Mouse (Mus musculus) heart, embryonic 15.5 days (tissue): Measurements from ENCODE around the gene Acvrl1. TPM values are rescaled to one million over a fixed set of nuclear protein-coding genes. Genes with fewer than 3 reads are reported as not detected.

ENCODE experiments used
- ATAC-seq: fragments of 200-750 bp; cut with Nextera tagmentation; replicated peaks from 2 replicates; pipeline ENCODE4 v1.8.0; 2017; ENCODE audit warnings: low read depth, moderate TSS enrichment; ENCODE audit not compliant: insufficient number of reproducible peaks, insufficient read depth, low FRiP score
- H3K27ac ChIP-seq: fragments of 300-500 bp; sonication (generic); 2 replicates; pipeline ENCODE4 v1.5.1; 2015; ENCODE audit warnings: mild to moderate bottlenecking, inconsistent platforms
- H3K27me3 ChIP-seq: fragments of 300-500 bp; sonication (generic); 2 replicates; pipeline ENCODE4 v1.6.1; 2015; ENCODE audit warnings: inconsistent platforms
- H3K36me3 ChIP-seq: fragments of 300-500 bp; sonication (generic); 2 replicates; pipeline ENCODE4 v1.6.1; 2015; ENCODE audit warnings: mild to moderate bottlenecking, inconsistent platforms
- H3K4me1 ChIP-seq: fragments of 300-500 bp; sonication (generic); replicated peaks from 2 replicates; pipeline ENCODE4 v1.6.1; 2015; ENCODE audit warnings: inconsistent platforms
- H3K4me2 ChIP-seq: fragments of 300-500 bp; sonication (generic); 2 replicates; pipeline ENCODE4 v1.6.1; 2015; ENCODE audit warnings: inconsistent platforms, mild to moderate bottlenecking, moderate library complexity
- H3K4me3 ChIP-seq: fragments of 300-500 bp; sonication (generic); 2 replicates; pipeline ENCODE4 v1.5.1; 2015; ENCODE audit warnings: mild to moderate bottlenecking, inconsistent platforms
- H3K9ac ChIP-seq: fragments of 300-500 bp; sonication (generic); 2 replicates; pipeline ENCODE4 v1.6.1; 2015; ENCODE audit warnings: mild to moderate bottlenecking, inconsistent platforms
- H3K9me3 ChIP-seq: fragments of 300-500 bp; sonication (generic); replicated peaks from 2 replicates; pipeline ENCODE4 v1.6.1; 2016; ENCODE audit warnings: inconsistent platforms
- WGBS: fragments of 180-500 bp; shearing (Covaris S2); methylation state at CpG from one replicate; pipeline ENCODE4 v1.1.7; 2015; ENCODE audit warnings: mixed read lengths; 5-methylcytosine and 5-hydroxymethylcytosine counted together
- polyA plus RNA-seq: library from polyadenylated mRNA; unstranded; fragments of >200 nt; fragmentation: Nextera tagmentation; extraction: Ambion mirVana; gene quantifications from 2 replicates; pipeline ENCODE4 v1.2.1, GENCODE M21; 2015

The Acvrl1 gene
- 13.1 and 17.1 TPM in 2 replicates for polyA plus RNA-seq

GRCm38 (mm10) chr15:101128181-101129089 is at the start of gene Acvrl1:
Acvrl1 (plus strand) TSS chr15:101128522.
- peaks cover 49% of the 10 kb centered on the region for H3K4me1 ChIP-seq
- peak within 1 kb of the TSS; percentile 70 for H3K9ac ChIP-seq
- peak within 1 kb of the TSS; percentile 55 for H3K4me3 ChIP-seq
- WGBS, result 5% methylated on average over 46 of the region's 46 CpGs
- H3K9me3 ChIP-seq, result no peaks in the 10 kb centered on the region
- H3K4me2 ChIP-seq, result peak within 1 kb of the TSS; percentile 84
- no peaks in the 10 kb centered on the region for H3K36me3 ChIP-seq
- H3K27ac ChIP-seq, result peak within 1 kb of the TSS; percentile 65
- peaks cover 40% of the 10 kb centered on the region for H3K27me3 ChIP-seq
- ATAC-seq, result no peak; the same call in 1 of the 2 replicates

DNA sequence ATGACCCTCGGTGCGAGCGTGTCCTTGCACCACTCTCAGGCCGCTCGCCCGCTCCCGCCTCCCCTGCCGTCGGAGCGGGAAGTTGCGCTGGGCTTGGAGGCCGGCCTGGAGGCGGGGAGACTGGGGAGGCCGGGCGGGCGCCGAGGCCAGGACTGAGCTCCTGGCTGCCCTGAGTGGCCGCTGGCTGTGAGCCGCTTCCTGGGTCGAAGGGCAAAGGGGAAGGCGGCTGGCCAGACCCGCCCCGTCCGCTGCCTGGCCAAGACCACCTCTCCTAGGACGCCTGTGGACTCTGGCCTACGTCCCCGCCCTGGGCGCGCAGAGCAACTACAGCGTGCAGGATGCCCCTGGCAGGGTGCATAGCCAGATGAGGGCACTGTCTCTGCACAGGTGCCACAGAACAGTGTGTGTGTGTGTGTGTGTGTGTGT is 49.6 kb upstream of the Acvrl1 start:
- peak overlapping the region; percentile 80 for H3K27ac ChIP-seq
- peak overlapping the region; percentile 91 for H3K4me2 ChIP-seq
- WGBS, result 1% methylated on average over 30 of the region's 30 CpGs
- peaks cover 41% of the 10 kb centered on the region for H3K27me3 ChIP-seq
- peak overlapping the region; percentile 70 for H3K9ac ChIP-seq
- peak overlapping the region; percentile 65 for H3K4me3 ChIP-seq
- H3K36me3 ChIP-seq, result no peaks in the 10 kb centered on the region
- peaks cover 36% of the 10 kb centered on the region for H3K4me1 ChIP-seq
- peak; percentile 72 for ATAC-seq
- no peaks in the 10 kb centered on the region for H3K9me3 ChIP-seq

GRCm38 (mm10) chr15:101080031-101080520 is 48.2 kb upstream of the Acvrl1 start:
- no peak overlapping the region for H3K4me3 ChIP-seq
- no peaks in the 10 kb centered on the region for H3K36me3 ChIP-seq
- H3K27me3 ChIP-seq, result peaks cover 40% of the 10 kb centered on the region
- H3K4me2 ChIP-seq, result no peak overlapping the region
- WGBS, result 78% methylated on average over 9 of the region's 9 CpGs
- no peak overlapping the region for H3K9ac ChIP-seq
- H3K9me3 ChIP-seq, result no peaks in the 10 kb centered on the region
- no peak for ATAC-seq
- no peak overlapping the region for H3K27ac ChIP-seq
- peaks cover 34% of the 10 kb centered on the region for H3K4me1 ChIP-seq

- peaks cover 28% of the 10 kb centered on the region for H3K4me1 ChIP-seq
- no peaks in the 10 kb centered on the region for H3K36me3 ChIP-seq
- 67% methylated on average over 7 of the region's 7 CpGs for WGBS
- H3K9ac ChIP-seq, result no peak overlapping the region
- no peak overlapping the region for H3K4me3 ChIP-seq
- no peak for ATAC-seq
- no peak overlapping the region for H3K4me2 ChIP-seq
- no peak overlapping the region for H3K27ac ChIP-seq
- H3K9me3 ChIP-seq, result no peaks in the 10 kb centered on the region
- H3K27me3 ChIP-seq, result peaks cover 30% of the 10 kb centered on the region
Observed at GRCm38 (mm10) chr15:101081035-101081548, 47.2 kb upstream of the Acvrl1 start.

GRCm38 (mm10) chr15:101082236-101082635 is 46.1 kb upstream of the Acvrl1 start:
- Histone ChIP-seq H3K36me3 (no peaks in the 10 kb centered on the region), H3K4me3 (no peak overlapping the region), H3K9me3 (no peaks in the 10 kb centered on the region), H3K27ac (no peak overlapping the region), H3K4me2 (no peak overlapping the region), H3K4me1 (peaks cover 16% of the 10 kb centered on the region), H3K9ac (no peak overlapping the region), H3K27me3 (peaks cover 18% of the 10 kb centered on the region)
- 53% methylated on average over 4 of the region's 4 CpGs for WGBS
- ATAC-seq, result no peak

DNA sequence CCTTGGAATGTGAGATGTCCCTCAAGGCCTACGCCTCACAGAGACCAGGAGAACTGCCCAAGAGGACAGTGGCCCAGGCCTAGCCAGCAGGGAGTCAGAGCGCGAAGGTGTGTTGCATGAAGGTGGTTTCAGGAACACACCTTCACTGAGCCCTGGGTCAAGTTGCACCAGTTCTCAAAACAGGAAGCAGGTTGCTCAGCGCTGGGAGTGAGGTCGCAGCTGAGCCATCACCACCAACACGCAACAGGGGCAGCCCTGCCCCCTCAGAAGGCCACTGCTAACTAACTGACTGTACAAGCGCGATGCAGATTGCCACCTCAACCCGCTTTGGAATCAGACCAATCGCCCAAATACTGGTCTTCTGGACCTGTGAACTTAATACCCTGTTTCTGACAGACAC is 43.8 kb upstream of the Acvrl1 start:
- peaks cover under 1% of the 10 kb centered on the region for H3K27me3 ChIP-seq
- 72% methylated on average over 10 of the region's 10 CpGs for WGBS
- H3K4me2 ChIP-seq, result no peak overlapping the region
- ATAC-seq, result no peak
- no peak overlapping the region for H3K27ac ChIP-seq
- no peak overlapping the region for H3K9ac ChIP-seq
- no peak overlapping the region for H3K4me3 ChIP-seq
- H3K9me3 ChIP-seq, result no peaks in the 10 kb centered on the region
- no peaks in the 10 kb centered on the region for H3K36me3 ChIP-seq
- H3K4me1 ChIP-seq, result no peaks in the 10 kb centered on the region

GRCm38 (mm10) chr15:101086451-101086850 is 41.9 kb upstream of the Acvrl1 start:
- no peak for ATAC-seq
- H3K27me3 ChIP-seq, result peaks cover under 1% of the 10 kb centered on the region

GRCm38 (mm10) chr15:101086956-101087355 is 41.4 kb upstream of the Acvrl1 start:
- ATAC-seq, result no peak
- H3K9me3 ChIP-seq, result no peaks in the 10 kb centered on the region
- no peak overlapping the region for H3K4me2 ChIP-seq
- H3K4me3 ChIP-seq, result no peak overlapping the region
- H3K4me1 ChIP-seq, result no peaks in the 10 kb centered on the region
- H3K27me3 ChIP-seq, result peaks cover 5% of the 10 kb centered on the region; the same call in 1 of the 2 replicates
- WGBS, result 61% methylated on average over 3 of the region's 3 CpGs
- no peak overlapping the region for H3K27ac ChIP-seq
- H3K36me3 ChIP-seq, result no peaks in the 10 kb centered on the region
- H3K9ac ChIP-seq, result no peak overlapping the region

More at GRCm38 (mm10) chr15:101086451-101086850, 41.9 kb upstream of the Acvrl1 start:
- no peaks in the 10 kb centered on the region for H3K9me3 ChIP-seq
- H3K4me3 ChIP-seq, result no peak overlapping the region
- H3K36me3 ChIP-seq, result no peaks in the 10 kb centered on the region
- H3K27ac ChIP-seq, result no peak overlapping the region
- H3K4me1 ChIP-seq, result no peaks in the 10 kb centered on the region
- H3K4me2 ChIP-seq, result no peak overlapping the region
- no peak overlapping the region for H3K9ac ChIP-seq
- 74% methylated on average over 9 of the region's 9 CpGs for WGBS

DNA sequence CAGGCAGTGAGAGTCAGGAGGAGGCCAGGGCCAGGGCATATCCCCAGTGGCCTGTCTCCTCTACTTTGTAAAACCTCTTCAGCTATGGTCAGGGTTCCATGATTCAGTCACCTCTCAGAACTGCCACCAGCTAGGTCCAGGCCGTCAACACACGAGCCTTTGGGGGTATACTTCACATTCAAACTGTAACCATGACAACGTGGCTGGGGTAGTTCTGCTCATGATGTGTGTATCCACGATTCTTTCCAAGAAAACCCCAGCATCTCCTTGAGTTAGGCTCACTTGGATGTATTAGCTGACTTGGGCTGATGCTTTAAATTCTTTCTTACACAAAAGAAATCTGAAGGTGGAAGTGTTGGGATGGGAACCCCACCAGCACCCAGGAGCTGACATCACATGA is 40.0 kb upstream of the Acvrl1 start:
- Histone ChIP-seq H3K27ac (no peak overlapping the region), H3K36me3 (no peaks in the 10 kb centered on the region), H3K4me1 (peaks cover 3% of the 10 kb centered on the region; the same call in 1 of the 2 replicates), H3K4me3 (no peak overlapping the region), H3K4me2 (no peak overlapping the region), H3K9me3 (no peaks in the 10 kb centered on the region), H3K27me3 (peaks cover 8% of the 10 kb centered on the region; the same call in 1 of the 2 replicates), H3K9ac (no peak overlapping the region)
- ATAC-seq, result no peak
- WGBS, result 67% methylated on average over 4 of the region's 4 CpGs

- Histone ChIP-seq H3K36me3 (no peaks in the 10 kb centered on the region), H3K4me2 (no peak overlapping the region), H3K9ac (no peak overlapping the region), H3K4me3 (no peak overlapping the region), H3K27me3 (peaks cover 11% of the 10 kb centered on the region; the same call in 1 of the 2 replicates), H3K4me1 (peaks cover 3% of the 10 kb centered on the region; the same call in 1 of the 2 replicates), H3K27ac (no peak overlapping the region), H3K9me3 (no peaks in the 10 kb centered on the region)
- 89% methylated on average over 8 of the region's 8 CpGs for WGBS
- no peak for ATAC-seq
Observed at GRCm38 (mm10) chr15:101091551-101091950, 36.8 kb upstream of the Acvrl1 start.

DNA sequence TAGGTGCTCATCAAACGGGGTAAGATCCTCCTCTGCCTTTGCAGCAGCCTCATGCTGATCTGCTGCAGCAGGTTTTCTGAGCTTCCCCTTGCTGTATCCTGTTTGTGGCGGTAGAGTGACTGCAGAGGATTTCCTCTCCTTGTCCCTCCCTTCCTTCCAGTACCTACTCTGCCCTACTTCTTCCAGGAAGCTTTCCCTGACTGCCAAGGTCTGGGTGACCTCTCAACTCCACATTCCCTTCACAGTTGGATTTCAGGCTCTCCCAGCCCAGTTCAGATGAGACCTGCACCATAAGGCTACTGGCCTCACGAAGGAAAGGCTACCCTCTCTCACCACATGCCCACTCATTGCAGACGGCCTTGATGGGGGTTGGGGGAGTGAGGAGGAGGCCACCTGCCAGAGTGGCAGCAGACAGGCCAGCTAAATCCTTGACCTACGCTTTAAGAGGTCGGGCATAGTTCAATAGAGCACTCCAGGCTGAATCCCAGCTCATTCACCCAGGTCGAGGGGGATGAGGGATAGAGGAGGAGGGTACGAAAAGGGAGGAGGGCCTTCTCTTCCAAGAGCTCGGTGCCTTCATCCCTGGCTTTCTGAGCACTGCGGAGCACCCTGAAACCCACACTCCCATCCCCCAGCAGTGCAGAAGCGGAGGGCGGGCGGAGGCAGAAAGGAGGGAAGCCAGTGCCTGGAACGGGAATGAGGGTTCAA is 36.0 kb upstream of the Acvrl1 start:
- Histone ChIP-seq H3K4me2 (no peak overlapping the region), H3K36me3 (no peaks in the 10 kb centered on the region), H3K27me3 (peaks cover 14% of the 10 kb centered on the region; the same call in 1 of the 2 replicates), H3K9me3 (no peaks in the 10 kb centered on the region), H3K4me3 (no peak overlapping the region), H3K9ac (no peak overlapping the region), H3K27ac (no peak overlapping the region), H3K4me1 (peaks cover 3% of the 10 kb centered on the region; the same call in 1 of the 2 replicates)
- ATAC-seq, result no peak
- 47% methylated on average over 14 of the region's 14 CpGs for WGBS
